Mouse (Mus musculus) liver, adult 2 months (tissue): Measurements from ENCODE around the gene Sept10.

Experiments used
- CTCF ChIP-seq: fragments of 200-500 bp; IDR thresholded peaks from 2 replicates; pipeline ENCODE4 v1.5.1; 2011; ENCODE audit warnings: low read depth, low read length, control low read depth
- POLR2A ChIP-seq: fragments of 200-500 bp; IDR thresholded peaks from 2 replicates; pipeline ENCODE4 v1.6.1; 2011; ENCODE audit warnings: low read length, control low read depth; ENCODE audit not compliant: insufficient read depth; ENCODE audit errors: extremely low read depth

GRCm38 (mm10) chr10:59113386-59113785, 108.3 kb downstream of the Sept10 start:
- TF ChIP-seq POLR2A (no peak), CTCF (no peak)
